Mouse (Mus musculus) stomach, adult 2 months (tissue): ENCODE data around the gene St5. TPM values are rescaled to one million over a fixed set of nuclear protein-coding genes. Genes with fewer than 3 reads are reported as not detected.

Source experiments
- polyA plus RNA-seq: library from polyadenylated mRNA; depleted of rRNA; stranded (reverse); fragments of >200 nt; gene quantifications from 2 replicates; pipeline ENCODE4 v1.2.3, GENCODE M21; 2012; rRNA removed

St5 gene
- polyA plus RNA-seq: 17.9 and 20.9 TPM in 2 replicates

DNA sequence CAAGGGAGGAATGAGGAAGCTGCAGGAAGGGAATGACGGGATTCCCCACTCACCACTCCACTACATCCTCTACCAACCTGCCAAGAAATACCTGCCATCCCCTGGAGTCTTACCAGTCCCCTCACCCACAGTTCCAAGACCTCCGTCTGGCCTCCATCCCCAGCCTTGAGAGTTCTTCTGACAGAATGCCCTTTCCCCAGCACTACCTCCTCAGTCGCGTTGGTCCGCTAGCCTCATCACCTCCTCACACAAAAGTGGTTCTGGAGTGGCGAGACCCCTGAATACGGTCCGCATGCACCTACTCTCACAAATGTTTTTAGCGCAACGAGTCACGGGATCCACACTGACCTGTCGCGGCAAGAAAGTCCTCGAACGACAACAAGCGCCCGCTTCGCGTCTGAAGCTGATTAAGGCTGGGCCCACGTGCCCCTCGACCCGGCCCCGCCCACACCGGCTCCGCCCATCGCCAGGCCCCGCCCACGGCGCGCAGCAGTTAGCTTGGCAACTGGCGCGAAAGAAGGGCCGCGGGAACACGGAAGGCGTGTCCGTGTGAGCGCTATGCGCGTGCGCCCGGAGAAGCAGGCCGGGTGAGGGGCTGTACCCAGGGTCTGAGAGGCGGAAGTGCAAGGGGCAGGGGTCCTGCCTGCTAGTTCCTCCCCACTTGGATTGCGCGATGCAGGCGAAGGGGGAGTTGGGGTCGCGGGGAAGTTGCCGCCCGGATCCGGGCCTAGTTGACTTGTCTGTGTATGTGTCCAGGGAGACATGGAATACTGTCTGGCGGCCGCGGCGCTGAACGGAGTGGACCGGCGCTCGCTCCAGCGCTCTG, at the start of gene St5, which contains the start of gene Akip1:
TSS of gene St5 (minus strand) at position 416 of the 826 bp plus-strand sequence.
TSS of gene Akip1 (plus strand) at position 501 of the 826 bp plus-strand sequence.

GRCm38 (mm10) chr7:109752008-109752925, 48.9 kb upstream of the St5 start, which contains the start of gene Tmem9b:
Tmem9b (minus strand) TSS chr7:109752875.

GRCm38 (mm10) chr7:109731626-109732025, 28.2 kb upstream of the St5 start, which contains the start of gene Ascl3:
Ascl3 (minus strand) TSS chr7:109731726.

GRCm38 (mm10) chr7:109723697-109724096, 20.3 kb upstream of the St5 start, which contains the start of gene BC051019:
BC051019 (minus strand) TSS chr7:109723850.

GRCm38 (mm10) chr7:109518838-109519696, 184.3 kb downstream of the St5 start, which contains the start of gene Rpl27a:
Rpl27a (plus strand) TSS chr7:109519147.

DNA sequence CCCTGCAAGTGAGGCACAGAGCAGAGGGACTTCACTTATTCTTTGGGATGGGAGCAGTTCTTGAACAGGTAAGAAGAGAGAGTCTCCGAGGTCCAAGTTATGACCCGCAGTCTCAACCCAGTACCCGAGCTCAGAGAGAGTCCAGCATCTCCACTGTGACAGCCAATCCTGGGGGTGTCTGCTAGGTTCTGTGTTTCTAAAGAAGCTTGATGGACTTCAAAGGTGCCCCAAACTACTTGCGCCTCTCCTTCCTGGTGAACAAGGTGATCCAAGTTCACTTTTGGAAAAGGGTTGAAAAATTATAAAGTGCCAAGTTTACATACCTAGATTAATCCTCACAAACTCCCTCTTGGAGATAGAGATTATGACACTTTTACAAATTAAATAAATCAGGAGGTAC, 195.4 kb downstream of the St5 start, which contains the start of gene Trim66:
TSS of gene Trim66 (minus strand) at position 101 of the 400 bp plus-strand sequence.

Other genes starting within 250 kb of the St5 start
- 0.02 and 0.06 TPM in 2 replicates for gene Trim66, start 195.5 kb downstream of the St5 start, polyA plus RNA-seq
- gene Rpl27a, start 184.5 kb downstream of the St5 start, polyA plus RNA-seq: 163 and 177 TPM in 2 replicates
- 2.3 and 3.5 TPM in 2 replicates for gene Akip1, start 85 bp upstream of the St5 start, polyA plus RNA-seq
- gene BC051019, start 20.2 kb upstream of the St5 start, polyA plus RNA-seq: 0.19 and 0.35 TPM in 2 replicates
- 0.68 and 0.79 TPM in 2 replicates for gene Ascl3, start 28.1 kb upstream of the St5 start, polyA plus RNA-seq
- gene Tmem9b, start 49.3 kb upstream of the St5 start, polyA plus RNA-seq: 14.7 and 20.5 TPM in 2 replicates
- gene Nrip3, start 78.4 kb upstream of the St5 start, polyA plus RNA-seq: 0.03 and 0.42 TPM in 2 replicates
- gene Scube2, start 162.1 kb upstream of the St5 start, polyA plus RNA-seq: 0.43 and 0.58 TPM in 2 replicates